Mouse (Mus musculus) layer of hippocampus, postnatal 10 days (tissue): ENCODE measurements around the gene Gm3542. TPM values are rescaled to one million over a fixed set of nuclear protein-coding genes. Genes with fewer than 3 reads are reported as not detected.
"Not testable (repeated sequence)": the region's sequence is repeated elsewhere in the genome, so short reads cannot be mapped to it uniquely, and the experiment has no call there.

ENCODE experiments used
- DNase-seq, 2 experiments: peaks; one replicate each; pipeline ENCODE4 v3.0.0; 2021; ENCODE audit warnings: low spot score in 2 of 2
- long read RNA-seq: library from polyadenylated mRNA; stranded (forward); transcript quantifications from one replicate; pipeline ENCODE4 v2.0.0, GENCODE M21; 2023
- total RNA-seq, 2 experiments: library from RNA; stranded (reverse); gene quantifications; 2 replicates each; pipeline ENCODE4 v1.2.3; 2021

Gene Gm3542
- total RNA-seq, result not detected
- long read RNA-seq, result 0 reads

- not testable (repeated sequence) for DNase-seq
These were observed at the start of gene Gm3542 for GRCm38 (mm10) chr14:5334828-5335227. TSS of gene Gm3542 (minus strand) at chr14:5334928.

Other genes with a start within 250 kb of the Gm3542 start
- not detected for gene Gm8279, start 203.4 kb downstream of the Gm3542 start, total RNA-seq
- not detected for gene Gm3317, start 170.4 kb downstream of the Gm3542 start, total RNA-seq
- not detected for gene Gm8271, start 149.1 kb downstream of the Gm3542 start, total RNA-seq
- gene Gm3526, start 74.3 kb downstream of the Gm3542 start, total RNA-seq, result not detected
- gene Gm3500, start 54.1 kb upstream of the Gm3542 start, total RNA-seq, result not detected
- gene Gm3194, start 120.5 kb upstream of the Gm3542 start, total RNA-seq, result 1 to 10 TPM; 7.2 to 7.7 TPM
- not detected for gene Gm8246, start 142.9 kb upstream of the Gm3542 start, total RNA-seq
- gene Gm3187, start 149.3 kb upstream of the Gm3542 start, total RNA-seq, result not detected
- gene Gm3488, start 166.7 kb upstream of the Gm3542 start, total RNA-seq, result 1 to 10 TPM; 3.9 to 4.1 TPM
- not detected for gene Gm3532, start 203.6 kb upstream of the Gm3542 start, total RNA-seq